Mouse (Mus musculus) kidney, postnatal 25 days (tissue): ENCODE results near the gene Ppa2.

Source experiments
- DNase-seq, 2 experiments: peaks; one replicate each; pipeline ENCODE4 v3.0.0; 2021; ENCODE audit warnings: mixed read lengths in 2 of 2

The Ppa2 gene

GRCm38 (mm10) chr3:133309954-133310808 is at the start of gene Ppa2:
Ppa2 (plus strand) TSS chr3:133310110.
- DNase-seq: peak; percentile 85 to 93

- peak; percentile 70 to 95 for DNase-seq
These were observed 38.0 kb upstream of the Ppa2 start for GRCm38 (mm10) chr3:133271887-133272286.

GRCm38 (mm10) chr3:133284587-133284986 is 25.3 kb upstream of the Ppa2 start:
- no peak for DNase-seq

GRCm38 (mm10) chr3:133288795-133289194 is 21.1 kb upstream of the Ppa2 start:
- DNase-seq: no peak

GRCm38 (mm10) chr3:133304328-133304727 is 5.6 kb upstream of the Ppa2 start:
- no peak for DNase-seq

- DNase-seq: no peak
These were observed 1.5 kb upstream of the Ppa2 start for GRCm38 (mm10) chr3:133308361-133308760.

- DNase-seq: peak; percentile 38 to 58
These were observed 551 bp upstream of the Ppa2 start for GRCm38 (mm10) chr3:133309359-133309758.

- DNase-seq: no peak
These were observed 884 bp downstream of the Ppa2 start for GRCm38 (mm10) chr3:133310809-133311179.

- no peak for DNase-seq
These were observed 2.4 kb downstream of the Ppa2 start for GRCm38 (mm10) chr3:133312331-133312730.

- no peak for DNase-seq
These were observed 2.9 kb downstream of the Ppa2 start for GRCm38 (mm10) chr3:133312850-133313249.

GRCm38 (mm10) chr3:133313491-133314199 is 3.7 kb downstream of the Ppa2 start:
- peak; percentile 29 to 54 for DNase-seq

- peak; percentile 76 to 80 for DNase-seq
These were observed 4.6 kb downstream of the Ppa2 start for GRCm38 (mm10) chr3:133314475-133314874.

GRCm38 (mm10) chr3:133315011-133315410 is 5.1 kb downstream of the Ppa2 start:
- no peak for DNase-seq

- no peak for DNase-seq
These were observed 5.7 kb downstream of the Ppa2 start for GRCm38 (mm10) chr3:133315647-133316046.

- no peak for DNase-seq
These were observed 7.9 kb downstream of the Ppa2 start for GRCm38 (mm10) chr3:133317845-133318244.

GRCm38 (mm10) chr3:133318596-133318995 is 8.7 kb downstream of the Ppa2 start:
- no peak for DNase-seq

- no peak for DNase-seq
These were observed 9.9 kb downstream of the Ppa2 start for GRCm38 (mm10) chr3:133319795-133320194.

- no peak for DNase-seq
These were observed 10.4 kb downstream of the Ppa2 start for GRCm38 (mm10) chr3:133320313-133320712.

GRCm38 (mm10) chr3:133321928-133322327 is 12.0 kb downstream of the Ppa2 start:
- DNase-seq: no peak

- peak in 1 of 2 experiments; percentile 17 for DNase-seq
These were observed 12.6 kb downstream of the Ppa2 start for GRCm38 (mm10) chr3:133322552-133322951.

GRCm38 (mm10) chr3:133325135-133325534 is 15.2 kb downstream of the Ppa2 start:
- DNase-seq: no peak

GRCm38 (mm10) chr3:133328551-133328950 is 18.6 kb downstream of the Ppa2 start:
- DNase-seq: no peak

- DNase-seq: no peak
These were observed 19.5 kb downstream of the Ppa2 start for GRCm38 (mm10) chr3:133329406-133329805.
